Mouse (Mus musculus) lung, adult 2 months (tissue): ENCODE measurements at regions not wholly inside any gene's neighbourhood (a gene's known extent, or its start where the extent isn't known, plus 50 kb on each side); places are given as distances from the start of the nearest gene placed in this dataset.

Experiments
- CTCF ChIP-seq: fragments of 200-500 bp; IDR thresholded peaks from 2 replicates; pipeline ENCODE4 v1.5.1; 2011; ENCODE audit warnings: mild to moderate bottlenecking, low read length, control low read depth; ENCODE audit not compliant: insufficient read depth
- POLR2A ChIP-seq: fragments of 200-500 bp; IDR thresholded peaks from 2 replicates; pipeline ENCODE4 v1.6.1; 2011; ENCODE audit warnings: low read depth, mild to moderate bottlenecking, control low read depth, low read length, borderline replicate concordance; ENCODE audit errors: extremely low read depth

DNA sequence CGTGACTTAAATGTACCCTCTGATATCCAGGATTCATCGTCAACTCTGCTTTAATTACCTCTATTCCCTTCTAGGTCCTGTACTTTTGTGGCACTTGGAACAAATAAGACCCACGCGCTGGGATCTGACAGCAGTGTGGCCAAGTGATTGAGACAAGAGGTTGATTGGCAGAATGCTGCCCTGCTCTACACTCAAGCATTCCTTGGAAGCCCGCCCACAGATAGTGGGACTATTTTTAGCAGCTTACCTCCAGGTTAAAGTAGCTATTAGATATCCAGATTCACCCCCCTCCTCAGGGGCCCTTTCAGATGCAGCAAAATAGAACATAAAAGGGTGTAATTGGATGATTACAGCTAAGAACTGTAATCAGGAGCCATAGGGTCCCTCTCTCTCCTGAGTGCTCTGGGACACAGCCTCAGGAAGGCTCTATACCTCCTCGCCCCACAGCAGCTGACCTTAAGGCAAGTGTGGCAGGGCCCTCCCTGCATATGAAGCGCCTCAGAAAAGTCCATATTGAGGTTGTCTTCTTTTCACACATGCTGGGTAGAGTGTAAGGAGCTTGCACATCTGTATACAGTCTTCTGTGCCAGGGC lies 479.1 kb upstream of the Marcks start:
- no peak for TF ChIP-seq POLR2A
- no peak for TF ChIP-seq CTCF
